Mouse (Mus musculus): Measurements from ENCODE around the gene Hist1h1t.

The Hist1h1t gene

DNA sequence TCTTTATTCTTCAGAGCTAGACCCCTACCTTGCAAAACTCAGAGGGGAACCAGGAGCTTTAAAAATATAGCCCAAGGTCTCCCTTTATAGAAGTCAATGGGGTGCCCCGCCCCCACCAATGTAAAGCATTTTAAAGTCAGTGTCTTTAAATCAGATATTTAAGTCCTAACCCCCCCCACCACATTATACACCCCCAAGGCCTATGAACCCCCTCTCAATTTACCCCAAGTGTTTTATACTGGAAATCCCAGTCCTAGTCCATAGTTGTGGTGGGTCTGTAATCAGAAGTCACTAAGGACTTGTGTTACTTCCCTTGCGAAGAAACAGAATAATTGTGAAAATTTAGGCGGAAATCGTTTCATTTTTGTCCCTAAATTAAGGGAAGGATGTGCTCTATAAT, 42.4 kb downstream of the Hist1h1t start:
- DNase-seq, result peak; percentile 87

DNA sequence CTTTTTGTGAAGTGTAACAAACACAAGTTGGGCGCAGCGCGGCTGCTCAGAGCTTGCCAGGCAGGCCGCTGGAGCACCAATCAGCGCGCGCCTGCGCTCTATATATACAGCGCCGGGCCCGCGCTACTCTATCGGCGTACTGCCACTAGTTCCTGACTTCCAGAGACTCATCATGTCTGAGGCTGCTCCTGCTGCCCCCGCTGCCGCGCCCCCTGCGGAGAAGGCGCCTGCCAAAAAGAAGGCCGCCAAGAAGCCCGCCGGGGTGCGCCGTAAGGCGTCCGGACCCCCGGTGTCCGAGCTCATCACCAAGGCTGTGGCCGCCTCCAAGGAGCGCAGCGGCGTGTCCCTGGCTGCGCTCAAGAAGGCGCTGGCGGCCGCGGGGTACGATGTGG, 43.1 kb downstream of the Hist1h1t start, which contains the start of gene Hist1h1c:
Gene Hist1h1c (plus strand): TSS at position 132 of the 392 bp plus-strand sequence.
- DNase-seq, result peak; percentile 100

DNA sequence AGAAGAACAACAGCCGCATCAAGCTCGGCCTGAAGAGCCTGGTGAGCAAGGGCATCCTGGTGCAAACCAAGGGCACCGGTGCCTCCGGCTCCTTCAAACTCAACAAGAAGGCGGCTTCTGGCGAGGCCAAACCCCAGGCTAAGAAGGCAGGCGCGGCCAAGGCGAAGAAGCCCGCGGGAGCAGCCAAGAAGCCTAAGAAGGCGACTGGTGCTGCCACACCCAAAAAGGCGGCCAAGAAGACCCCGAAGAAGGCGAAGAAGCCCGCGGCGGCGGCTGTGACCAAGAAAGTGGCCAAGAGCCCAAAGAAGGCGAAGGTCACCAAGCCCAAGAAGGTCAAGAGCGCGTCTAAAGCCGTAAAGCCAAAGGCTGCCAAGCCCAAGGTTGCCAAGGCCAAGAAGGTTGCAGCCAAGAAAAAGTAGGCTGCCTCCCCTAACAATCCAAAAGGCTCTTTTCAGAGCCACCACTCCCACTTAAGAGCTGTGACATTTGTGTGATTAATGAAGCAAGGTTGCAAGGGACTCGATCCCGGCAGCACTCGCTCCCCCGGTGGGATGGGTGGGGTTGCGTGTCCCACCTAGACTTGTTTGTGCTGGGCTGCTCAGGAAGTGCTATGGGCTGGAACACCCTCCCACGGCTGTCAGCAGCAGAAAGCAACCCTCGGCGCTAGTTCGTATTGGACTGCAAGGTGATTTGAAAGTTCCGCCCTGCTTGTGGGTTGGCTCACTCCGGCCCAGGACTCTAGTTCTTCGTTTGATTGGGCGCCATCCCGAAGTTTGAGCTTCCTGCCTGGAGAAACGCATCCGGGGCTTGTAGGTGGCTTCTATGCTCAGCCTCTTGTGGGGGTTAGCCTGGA, 43.7 kb downstream of the Hist1h1t start:
- peak; percentile 100 for DNase-seq

DNA sequence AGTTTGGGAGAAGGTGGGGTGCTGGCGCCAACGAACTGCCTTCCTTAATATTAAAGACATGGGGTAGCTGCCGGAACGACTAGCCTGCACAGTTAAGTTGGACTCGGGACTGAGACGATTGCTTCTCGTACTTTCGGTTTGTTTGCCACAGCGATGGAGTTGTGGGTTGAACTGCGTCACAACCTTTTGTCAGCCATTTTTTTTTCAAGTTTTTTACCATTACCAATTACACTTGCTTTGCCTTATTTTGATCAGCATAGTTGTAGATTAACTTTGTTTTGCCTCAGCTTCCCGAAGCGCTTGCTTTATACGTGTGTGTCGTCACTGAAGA, 44.3 kb downstream of the Hist1h1t start:
- no peak for DNase-seq

DNA sequence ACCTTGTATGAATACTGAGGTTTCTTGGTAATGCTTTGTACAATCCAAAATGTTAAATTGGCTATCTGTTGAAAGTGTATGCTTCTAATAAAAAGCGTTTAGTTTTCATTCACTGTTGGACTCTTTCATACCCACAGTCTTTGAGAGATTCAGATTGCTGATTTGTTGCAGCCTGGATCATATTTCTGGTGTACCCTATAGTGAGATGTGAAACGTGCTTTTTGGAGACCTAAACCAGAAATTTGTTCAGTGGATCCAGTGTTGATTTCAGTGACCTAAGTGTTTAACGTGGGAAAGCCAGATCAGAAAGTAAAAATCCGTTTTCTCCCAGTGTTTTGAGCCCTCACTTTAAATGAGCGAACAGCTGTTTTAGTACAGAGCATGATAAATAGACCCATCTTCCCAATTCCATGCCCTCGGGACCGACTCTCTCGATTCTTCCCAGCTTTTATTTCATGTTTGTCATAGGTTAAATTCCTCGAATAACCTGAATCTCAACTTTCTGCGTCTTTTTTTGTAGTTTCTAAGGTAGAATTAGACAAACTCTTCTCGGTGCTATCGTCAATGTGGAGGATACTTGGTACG, 44.7 kb downstream of the Hist1h1t start:
- DNase-seq, result peak; percentile 52

DNA sequence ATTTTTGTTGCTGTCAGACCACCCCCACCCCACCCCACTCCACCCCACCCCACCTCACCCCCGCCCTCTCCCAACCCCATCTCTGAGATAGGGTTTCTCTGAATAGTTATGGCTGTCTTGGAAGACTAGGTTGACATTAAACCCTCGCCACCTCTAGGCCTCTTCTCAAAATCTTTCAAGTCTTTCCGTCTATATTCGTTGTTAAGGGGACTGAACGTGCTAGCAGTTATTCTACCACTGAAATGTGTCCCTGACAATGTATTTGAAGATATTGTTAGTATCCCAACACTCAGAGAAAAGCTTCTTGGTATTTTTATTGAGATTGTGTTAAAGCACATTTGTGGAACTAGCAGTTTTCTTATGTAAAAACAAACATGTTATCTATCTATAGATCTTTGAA, 45.3 kb downstream of the Hist1h1t start:
- DNase-seq, result peak; percentile 25

DNA sequence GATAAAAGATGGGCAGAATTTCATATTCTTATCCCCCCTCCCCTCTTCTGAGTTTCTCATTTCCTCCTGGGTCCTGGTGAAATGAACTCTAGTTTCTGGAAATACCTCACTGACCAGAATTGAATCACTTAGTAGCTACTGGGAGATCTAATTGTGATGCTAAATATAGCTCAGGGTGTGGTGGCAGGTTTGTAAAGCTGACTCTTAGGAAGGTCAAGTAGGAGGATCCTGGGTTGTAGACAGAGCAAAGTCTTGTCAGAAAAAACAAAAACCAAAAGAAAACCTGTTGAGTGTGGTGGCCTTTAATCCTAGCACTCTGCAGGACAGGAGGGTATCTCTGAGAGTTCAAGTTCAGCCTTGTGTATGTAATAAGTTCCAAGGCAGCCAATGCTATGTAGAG, 46.4 kb downstream of the Hist1h1t start:
- DNase-seq, result peak; percentile 40

DNA sequence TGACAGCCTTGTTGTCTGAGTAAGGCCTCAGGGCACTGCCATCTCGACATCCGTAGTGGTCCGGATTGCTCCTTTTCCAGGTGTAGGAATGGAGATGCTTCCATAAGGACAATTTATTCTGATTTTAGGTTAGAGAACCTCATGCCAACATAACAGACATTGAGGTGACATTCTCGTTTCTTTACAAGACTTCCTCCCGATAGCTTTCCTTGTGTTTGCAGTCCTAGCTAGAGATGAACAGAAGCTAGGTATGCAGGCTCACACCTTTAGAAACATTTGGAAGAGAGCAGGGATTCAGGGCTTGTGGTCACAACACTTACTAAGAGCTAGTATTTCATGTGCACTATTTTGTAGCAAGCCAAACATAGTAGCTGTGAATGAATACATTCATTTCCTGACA, 47.6 kb downstream of the Hist1h1t start:
- DNase-seq, result no peak

DNA sequence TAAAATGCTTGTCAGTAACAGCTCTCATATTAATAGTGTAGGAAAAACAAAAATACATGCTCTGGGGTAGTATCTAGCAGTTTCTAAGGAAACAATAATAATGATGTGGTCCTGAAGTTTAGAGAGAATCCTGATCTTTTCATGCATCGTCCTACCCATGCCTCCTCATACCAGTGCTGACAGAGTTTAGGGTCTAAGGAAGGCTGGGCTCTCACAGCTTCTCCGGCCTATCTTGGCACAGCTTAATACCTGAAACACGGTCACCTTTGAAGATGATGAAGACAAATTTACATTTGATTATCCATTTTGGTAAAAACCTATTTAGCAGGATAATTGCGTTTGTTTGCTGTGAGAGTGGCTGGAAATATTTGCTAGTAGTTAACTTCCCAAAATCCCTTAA, 48.3 kb downstream of the Hist1h1t start:
- DNase-seq, result no peak

DNA sequence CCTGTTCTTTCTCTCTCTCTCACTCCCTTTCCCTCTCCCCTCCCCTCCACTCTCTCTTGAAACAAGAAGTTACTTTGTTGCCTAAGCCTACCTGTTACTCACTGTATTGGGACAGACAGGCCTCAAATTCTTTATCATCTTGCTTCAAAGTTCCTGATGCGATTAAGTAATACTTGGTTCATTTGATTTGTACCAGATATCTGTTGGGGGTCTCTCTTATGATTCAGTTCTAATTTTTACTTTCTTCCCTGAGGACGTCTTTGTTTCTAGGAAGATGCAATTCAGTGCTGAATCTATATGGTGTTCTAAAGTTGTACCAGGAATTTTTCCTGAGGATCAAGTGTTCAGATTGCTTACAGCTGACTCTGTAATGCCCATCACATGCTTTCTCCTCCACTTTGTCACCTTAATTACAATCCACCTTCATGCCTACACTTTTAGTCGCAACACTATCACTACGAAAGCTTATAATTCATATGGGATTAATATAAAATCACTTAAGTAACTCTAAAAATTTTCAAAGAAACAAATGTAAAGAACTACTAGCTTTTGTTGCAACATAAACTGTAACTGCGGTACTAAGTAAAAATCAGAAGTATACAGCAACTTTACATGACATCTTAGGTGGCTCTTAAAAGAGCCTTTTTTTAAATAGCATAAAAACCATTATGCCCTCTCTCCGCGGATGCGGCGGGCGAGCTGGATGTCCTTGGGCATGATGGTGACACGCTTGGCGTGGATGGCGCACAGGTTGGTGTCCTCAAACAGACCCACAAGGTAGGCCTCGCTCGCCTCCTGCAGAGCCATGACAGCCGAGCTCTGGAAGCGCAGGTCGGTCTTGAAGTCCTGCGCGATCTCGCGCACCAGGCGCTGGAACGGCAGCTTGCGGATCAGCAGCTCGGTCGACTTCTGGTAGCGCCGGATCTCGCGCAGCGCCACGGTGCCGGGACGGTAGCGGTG, 49.1 kb downstream of the Hist1h1t start:
- DNase-seq, result no peak

DNA sequence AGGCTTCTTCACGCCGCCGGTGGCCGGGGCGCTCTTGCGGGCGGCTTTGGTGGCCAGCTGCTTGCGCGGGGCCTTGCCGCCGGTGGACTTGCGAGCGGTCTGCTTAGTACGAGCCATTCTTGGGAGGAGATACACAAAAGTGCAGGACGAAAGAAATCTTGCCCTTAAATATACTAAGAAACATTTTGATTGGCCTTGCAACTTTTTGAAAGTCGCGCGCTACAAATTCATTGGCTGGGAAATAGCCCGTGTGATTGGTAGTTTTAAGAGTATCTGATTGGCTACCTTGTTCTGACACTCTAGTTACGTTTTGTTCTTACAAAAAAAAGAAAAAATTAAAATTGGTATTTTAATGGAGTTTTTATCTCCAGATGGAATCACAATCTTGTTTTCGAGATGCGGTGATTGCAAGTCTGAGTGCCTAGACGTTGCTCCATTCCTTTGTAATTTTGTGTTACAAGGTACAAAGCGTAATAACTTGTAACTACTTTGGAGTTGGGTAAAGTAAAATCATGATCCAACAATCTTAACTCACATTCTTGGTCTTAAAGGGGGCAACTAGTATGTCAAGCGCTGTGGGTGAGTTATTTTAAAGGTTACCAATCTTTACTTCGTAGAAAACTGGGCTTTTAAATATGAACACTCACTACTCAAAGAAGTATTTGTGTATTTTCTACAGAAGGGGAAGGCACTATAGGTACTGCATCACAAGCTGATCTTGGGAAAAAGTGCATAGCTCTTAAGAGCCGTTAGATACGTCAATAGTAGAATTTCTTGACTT, 50.0 kb downstream of the Hist1h1t start, which contains the start of gene Hist1h3c:
Gene Hist1h3c (minus strand): TSS at position 222 of the 781 bp plus-strand sequence.
- DNase-seq, result peak; percentile 98
